In genomic region chr11:96250901-96251300, GRCm38 (mm10) we compare ENCODE assay signal across 13 mouse cellular contexts. TPM values are rescaled to one million over a fixed set of nuclear protein-coding genes. Genes with fewer than 3 reads are reported as not detected.
A peak's percentile ranks its signal among the peaks of the same experiment; 100 is the strongest.
DNase-seq lines count a peak whose midpoint lies in the region; ATAC-seq lines count a peak whose summit lies in the region.
"Had no signal": no experiment of that assay in that cellular context is flagged by ENCODE, and none has a peak within 500 bp of the region (broad histone marks: within the 10 kb centered on the region; RNA-seq: fewer than 3 reads in every experiment).

No protein-coding gene starts in this region.

- 3% methylated on average over 14 of the region's 14 CpGs for WGBS in intestine, embryonic 16.5 days
- WGBS in limb, embryonic 11.5 days, result under 1% methylated on average over 14 of the region's 14 CpGs
- WGBS in liver, embryonic 11.5 days, result 2% methylated on average over 14 of the region's 14 CpGs

- H3K9ac ChIP-seq in intestine, embryonic 16.5 days (ENCODE audit: low read depth, low read length), result peak overlapping the region; percentile 37; the same call in 1 of the 2 replicates
- peak overlapping the region; percentile 58 for H3K9ac ChIP-seq in limb, embryonic 11.5 days (ENCODE audit: low read length)
- no peak overlapping the region for H3K9ac ChIP-seq in liver, embryonic 11.5 days (ENCODE audit: low read depth, low read length)
- H3K9ac ChIP-seq: embryonic facial prominence, embryonic 12.5 days; hindbrain, embryonic 12.5 days had no signal

- H3K4me1 ChIP-seq in intestine, embryonic 16.5 days (ENCODE audit: control insufficient read depth, insufficient read depth, low read length), result peaks cover 3% of the 10 kb centered on the region; the same call in 1 of the 2 replicates
- peaks cover 8% of the 10 kb centered on the region for H3K4me1 ChIP-seq in limb, embryonic 11.5 days (ENCODE audit: control insufficient read depth, insufficient read depth, low read length)
- H3K4me1 ChIP-seq in liver, embryonic 11.5 days (replicated peaks; ENCODE audit: control insufficient read depth, insufficient read depth, low read length), result no peaks in the 10 kb centered on the region
- H3K4me1 ChIP-seq: embryonic facial prominence, embryonic 12.5 days; hindbrain, embryonic 12.5 days had no signal

- no peak overlapping the region for H3K4me3 ChIP-seq in intestine, embryonic 16.5 days (ENCODE audit: low read length)
- peak overlapping the region; percentile 43; the same call in 1 of the 2 replicates for H3K4me3 ChIP-seq in limb, embryonic 11.5 days (ENCODE audit: low read depth, low read length)
- H3K4me3 ChIP-seq in liver, embryonic 11.5 days (ENCODE audit: low read depth, low read length), result no peak overlapping the region
- H3K4me3 ChIP-seq: embryonic facial prominence, embryonic 12.5 days; hindbrain, embryonic 12.5 days; megakaryocyte, embryonic 14.5 days had no signal

- H3K27ac ChIP-seq in intestine, embryonic 16.5 days (ENCODE audit: low read length), result no peak overlapping the region
- no peak overlapping the region for H3K27ac ChIP-seq in limb, embryonic 11.5 days (replicated peaks; ENCODE audit: low read depth, low read length)
- no peak overlapping the region for H3K27ac ChIP-seq in liver, embryonic 11.5 days (ENCODE audit: low read depth, low read length)
- H3K27ac ChIP-seq: embryonic facial prominence, embryonic 12.5 days; hindbrain, embryonic 12.5 days had no signal

- H3K9me3 ChIP-seq in intestine, embryonic 16.5 days (ENCODE audit: control insufficient read depth, low read length), result no peaks in the 10 kb centered on the region
- H3K9me3 ChIP-seq in limb, embryonic 11.5 days (ENCODE audit: control insufficient read depth, low read length), result no peaks in the 10 kb centered on the region
- no peaks in the 10 kb centered on the region for H3K9me3 ChIP-seq in liver, embryonic 11.5 days (ENCODE audit: control insufficient read depth, low read length)
- H3K9me3 ChIP-seq: embryonic facial prominence, embryonic 12.5 days; G1E; hindbrain, embryonic 12.5 days had no signal

- DNase-seq in 3134 (ENCODE audit: extremely low read depth, insufficient read length, low spot score) (peak; percentile 73), ZHBTc4 (ENCODE audit: low read depth, low spot score) (peak; percentile 97)
- DNase-seq in limb, embryonic 11.5 days (ENCODE audit: low spot score), result peak; percentile 76
- DNase-seq in liver, embryonic 11.5 days (ENCODE audit: low spot score), result no peak
- no peak for DNase-seq in gastrocnemius, postnatal 25 days
- DNase-seq in layer of hippocampus, adult 18-20 months (ENCODE audit: low spot score in 2 of 2), result no peak

- ATAC-seq in intestine, embryonic 16.5 days, result no peak
- ATAC-seq in limb, embryonic 11.5 days (ENCODE audit: insufficient number of reproducible peaks, low FRiP score, low TSS enrichment, low read depth), result 0 out of 2 replicates have a peak, but pooled peaks have one; percentile 31
- ATAC-seq in liver, embryonic 11.5 days (replicated peaks; ENCODE audit: low FRiP score), result no peak
- ATAC-seq in megakaryocyte, adult 5-6 weeks (ENCODE audit: poor library complexity, severe bottlenecking), result no peak

- H3K36me3 ChIP-seq in intestine, embryonic 16.5 days (ENCODE audit: control insufficient read depth, insufficient read depth, low read length), result no peaks in the 10 kb centered on the region
- no peaks in the 10 kb centered on the region for H3K36me3 ChIP-seq in limb, embryonic 11.5 days (ENCODE audit: control insufficient read depth, insufficient read depth, low read length)
- no peaks in the 10 kb centered on the region for H3K36me3 ChIP-seq in liver, embryonic 11.5 days (ENCODE audit: control insufficient read depth, insufficient read depth, low read length)
- H3K36me3 ChIP-seq: embryonic facial prominence, embryonic 12.5 days; G1E; hindbrain, embryonic 12.5 days had no signal

- H3K27me3 ChIP-seq in intestine, embryonic 16.5 days (replicated peaks; ENCODE audit: control insufficient read depth, insufficient read depth, low read length), result peaks cover 66% of the 10 kb centered on the region
- peaks cover 51% of the 10 kb centered on the region for H3K27me3 ChIP-seq in limb, embryonic 11.5 days (ENCODE audit: control insufficient read depth, insufficient read depth, low read length)
- H3K27me3 ChIP-seq in liver, embryonic 11.5 days (replicated peaks; ENCODE audit: control insufficient read depth, insufficient read depth, low read length), result peaks cover 86% of the 10 kb centered on the region

- no peak overlapping the region for H3K4me2 ChIP-seq in intestine, embryonic 16.5 days (ENCODE audit: low read depth, low read length)
- H3K4me2 ChIP-seq in limb, embryonic 11.5 days (ENCODE audit: low read depth, severe bottlenecking), result peak overlapping the region; percentile 53
- no peak overlapping the region for H3K4me2 ChIP-seq in liver, embryonic 11.5 days
- H3K4me2 ChIP-seq: embryonic facial prominence, embryonic 12.5 days; hindbrain, embryonic 12.5 days had no signal

RNA-seq across cellular contexts. Expression of gene Hoxb9, which starts 20.4 kb away (rescaled TPM):
- 0.99 and 1.2 TPM in 2 replicates for polyA plus RNA-seq in intestine, embryonic 16.5 days (2015; fragmentation: Nextera tagmentation; extraction: Ambion mirVana)
- 1.7 and 1.8 TPM in 2 replicates for polyA plus RNA-seq in limb, embryonic 11.5 days (2014; fragmentation: Nextera tagmentation; extraction: Ambion mirVana)
- 0.26 and 0.49 TPM in 2 replicates for polyA plus RNA-seq in liver, embryonic 11.5 days (2014; fragmentation: Nextera tagmentation; extraction: Ambion mirVana)
- under 1 TPM; 0.15 to 0.19 TPM for total RNA-seq in gastrocnemius, postnatal 25 days (2021)
- not detected for total RNA-seq in layer of hippocampus, adult 18-20 months (2021)
- total RNA-seq in megakaryocyte, adult 5-6 weeks (2015), result not detected in 2 replicates
- total RNA-seq in megakaryocyte, adult 5-6 weeks (2017), result not detected in 2 replicates
- total RNA-seq: G1E had no signal
- polyA plus RNA-seq: G1E had no signal

RNA-seq across cellular contexts. Expression of gene Hoxb8, which starts 30.8 kb away (rescaled TPM):
- 0.71 and 0.97 TPM in 2 replicates for polyA plus RNA-seq in intestine, embryonic 16.5 days (2015; fragmentation: Nextera tagmentation; extraction: Ambion mirVana)
- polyA plus RNA-seq in limb, embryonic 11.5 days (2014; fragmentation: Nextera tagmentation; extraction: Ambion mirVana), result 0.38 and 0.89 TPM in 2 replicates
- 0.43 and 0.62 TPM in 2 replicates for polyA plus RNA-seq in liver, embryonic 11.5 days (2014; fragmentation: Nextera tagmentation; extraction: Ambion mirVana)
- under 1 TPM; 0.28 to 0.46 TPM for total RNA-seq in gastrocnemius, postnatal 25 days (2021)
- not detected for total RNA-seq in layer of hippocampus, adult 18-20 months (2021)
- total RNA-seq in megakaryocyte, adult 5-6 weeks (2015), result not detected in 2 replicates
- not detected in 2 replicates for total RNA-seq in megakaryocyte, adult 5-6 weeks (2017)
- polyA plus RNA-seq: embryonic facial prominence, embryonic 12.5 days had no signal

RNA-seq across cellular contexts. Expression of gene Hoxb7, which starts 35.5 kb away (rescaled TPM):
- 10.0 and 11.3 TPM in 2 replicates for polyA plus RNA-seq in intestine, embryonic 16.5 days (2015; fragmentation: Nextera tagmentation; extraction: Ambion mirVana)
- polyA plus RNA-seq in limb, embryonic 11.5 days (2014; fragmentation: Nextera tagmentation; extraction: Ambion mirVana), result 3.7 and 4.3 TPM in 2 replicates
- polyA plus RNA-seq in liver, embryonic 11.5 days (2014; fragmentation: Nextera tagmentation; extraction: Ambion mirVana), result 1.6 and 2.0 TPM in 2 replicates
- 1 to 10 TPM in 1 of 2 experiments, under 1 TPM in 1; 0.28 to 1.1 TPM for total RNA-seq in gastrocnemius, postnatal 25 days (2021)
- not detected for total RNA-seq in layer of hippocampus, adult 18-20 months (2021)
- total RNA-seq in megakaryocyte, adult 5-6 weeks (2015), result 0.11 TPM in 1 of 2 replicates, not detected in the other
- not detected in 2 replicates for total RNA-seq in megakaryocyte, adult 5-6 weeks (2017)
- total RNA-seq: G1E had no signal
- polyA plus RNA-seq: embryonic facial prominence, embryonic 12.5 days; G1E; testis, adult 2 months had no signal

RNA-seq across cellular contexts. Expression of gene Hoxb6, which starts 41.4 kb away (rescaled TPM):
- polyA plus RNA-seq in intestine, embryonic 16.5 days (2015; fragmentation: Nextera tagmentation; extraction: Ambion mirVana), result 11.1 and 11.3 TPM in 2 replicates
- polyA plus RNA-seq in limb, embryonic 11.5 days (2014; fragmentation: Nextera tagmentation; extraction: Ambion mirVana), result 1.9 and 2.8 TPM in 2 replicates
- polyA plus RNA-seq in liver, embryonic 11.5 days (2014; fragmentation: Nextera tagmentation; extraction: Ambion mirVana), result 1.9 and 2.4 TPM in 2 replicates
- under 1 TPM; 0.31 to 0.62 TPM for total RNA-seq in gastrocnemius, postnatal 25 days (2021)
- total RNA-seq in layer of hippocampus, adult 18-20 months (2021), result not detected
- not detected in 2 replicates for total RNA-seq in megakaryocyte, adult 5-6 weeks (2015)
- total RNA-seq in megakaryocyte, adult 5-6 weeks (2017), result not detected in 2 replicates
- total RNA-seq: G1E had no signal
- polyA plus RNA-seq: embryonic facial prominence, embryonic 12.5 days had no signal

RNA-seq across cellular contexts. Expression of gene Hoxb5, which starts 52.2 kb away (rescaled TPM):
- polyA plus RNA-seq in intestine, embryonic 16.5 days (2015; fragmentation: Nextera tagmentation; extraction: Ambion mirVana), result 26.4 and 28.7 TPM in 2 replicates
- polyA plus RNA-seq in limb, embryonic 11.5 days (2014; fragmentation: Nextera tagmentation; extraction: Ambion mirVana), result 2.1 and 2.6 TPM in 2 replicates
- polyA plus RNA-seq in liver, embryonic 11.5 days (2014; fragmentation: Nextera tagmentation; extraction: Ambion mirVana), result 3.7 and 4.5 TPM in 2 replicates
- total RNA-seq in gastrocnemius, postnatal 25 days (2021), result under 1 TPM; 0.38 to 0.64 TPM
- not detected for total RNA-seq in layer of hippocampus, adult 18-20 months (2021)
- not detected in 2 replicates for total RNA-seq in megakaryocyte, adult 5-6 weeks (2015)
- not detected in 2 replicates for total RNA-seq in megakaryocyte, adult 5-6 weeks (2017)

Comparison
In these comparisons a context has a peak if more than half of its experiments do, and no peak if none do; other contexts are left out.
1. DNase-seq: peak in 3134 (single experiment), ZHBTc4 (single experiment) and limb, embryonic 11.5 days (single experiment); none in liver, embryonic 11.5 days (single experiment), gastrocnemius, postnatal 25 days (single experiment) and layer of hippocampus, adult 18-20 months (0 of 2).